Mouse (Mus musculus): ENCODE measurements at regions not wholly inside any gene's neighbourhood (a gene's known extent, or its start where the extent isn't known, plus 50 kb on each side); places are given as distances from the start of the nearest gene placed in this dataset.
A peak's percentile ranks its signal among the peaks of the same experiment; 100 is the strongest.

DNA sequence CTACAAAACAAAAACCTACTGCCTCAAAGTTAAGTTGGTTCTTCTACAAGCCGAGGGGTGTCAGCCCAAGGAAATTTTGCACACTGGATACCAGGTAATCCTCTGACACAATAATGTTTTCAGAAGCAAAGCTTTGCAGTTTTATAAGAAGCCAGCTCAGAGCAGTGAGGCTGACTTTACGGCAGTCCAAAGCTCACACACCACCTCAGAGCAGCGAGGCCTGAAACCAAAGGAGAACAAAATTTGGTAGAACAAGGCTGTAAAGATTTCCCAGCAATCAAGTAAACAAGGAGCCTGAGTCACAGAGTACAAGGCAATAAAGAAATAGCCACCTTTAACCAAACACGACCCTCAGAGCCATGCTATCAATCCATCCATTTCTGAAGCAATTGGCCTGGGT, 230.1 kb upstream of the Klf4 start:
- Histone ChIP-seq H3K27me3 (ENCODE audit: control insufficient read depth, insufficient read depth, insufficient read length) (no peaks in the 10 kb centered on the region), H3K79me2 (ENCODE audit: control insufficient read depth, insufficient read depth) (no peaks in the 10 kb centered on the region), H3ac (ENCODE audit: control insufficient read depth, insufficient read length) (no peak overlapping the region), H3K4me3 (no peak overlapping the region), H3K4me2 (ENCODE audit: low read depth) (no peak overlapping the region), H3K36me3 (ENCODE audit: control insufficient read depth, insufficient read depth) (no peaks in the 10 kb centered on the region)
- TF ChIP-seq MAX (IDR thresholded peaks at IDR 0.05; ENCODE audit: low read depth) (no peak), CEBPB (IDR thresholded peaks at IDR 0.05; ENCODE audit: insufficient read depth, poor library complexity, severe bottlenecking) (no peak), USF1 (IDR thresholded peaks at IDR 0.05; ENCODE audit: low read depth) (no peak), POLR2AphosphoS2 (IDR thresholded peaks at IDR 0.05; ENCODE audit: insufficient read length, low read depth) (no peak), TCF12 (IDR thresholded peaks at IDR 0.05; ENCODE audit: insufficient read depth, poor library complexity, severe bottlenecking) (no peak), MYOG (IDR thresholded peaks at IDR 0.05; ENCODE audit: control insufficient read depth in 1 of 3, insufficient read depth in 1 of 3, insufficient read length in 2 of 3, low read depth in 2 of 3) (no peak), POLR2A (IDR thresholded peaks at IDR 0.05; ENCODE audit: insufficient read length, low read depth) (no peak), SRF (IDR thresholded peaks at IDR 0.05; ENCODE audit: control insufficient read depth, insufficient read length, low read depth) (no peak), REST (IDR thresholded peaks at IDR 0.05; ENCODE audit: insufficient read depth, insufficient read length) (no peak), MYOD1 (IDR thresholded peaks at IDR 0.05; ENCODE audit: control insufficient read depth in 1 of 3, insufficient read length in 2 of 3, low read depth in 2 of 3) (no peak), E2F4 (IDR thresholded peaks at IDR 0.05; ENCODE audit: insufficient read depth) (no peak), TCF3 (IDR thresholded peaks at IDR 0.05; ENCODE audit: insufficient read length, low read depth) (no peak)

DNA sequence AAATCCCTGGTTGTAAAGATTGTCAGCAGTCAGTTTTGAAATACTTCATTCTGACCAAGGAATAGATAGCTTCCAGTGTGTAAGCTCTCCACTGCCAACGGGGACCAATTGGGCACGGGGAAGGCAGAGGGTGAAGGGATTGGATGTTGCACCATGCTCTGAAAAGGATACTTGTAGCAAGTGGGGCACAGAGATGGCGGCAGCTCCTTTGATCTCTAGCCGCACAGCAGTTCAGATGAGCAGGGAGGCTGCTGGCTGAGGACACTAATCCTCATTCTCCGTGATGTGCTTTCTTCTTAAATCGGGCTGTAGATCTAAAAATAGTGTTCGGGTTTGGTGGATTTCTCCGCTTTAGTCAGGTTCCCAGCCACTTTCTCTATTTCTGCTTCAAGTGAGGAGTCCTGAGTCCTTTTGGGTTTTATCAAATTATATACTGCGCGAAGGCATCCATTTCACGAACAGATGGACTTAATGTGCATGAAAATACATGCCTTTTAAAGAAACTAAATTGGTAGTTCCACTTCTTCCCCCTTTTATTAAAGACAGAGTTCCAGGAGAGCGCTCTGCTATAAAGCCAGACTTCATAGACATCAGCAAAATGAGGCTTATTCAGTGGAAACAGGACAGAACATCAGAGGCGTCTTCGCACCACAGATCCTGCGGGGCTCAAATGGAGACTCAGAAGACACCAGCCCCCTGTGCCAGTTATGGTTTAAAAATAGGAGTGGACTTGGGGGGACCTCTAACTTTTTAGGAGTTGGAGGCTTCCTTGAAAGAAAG, 225.1 kb upstream of the Klf4 start:
- H3K36me3 ChIP-seq (ENCODE audit: control insufficient read depth, insufficient read depth) = no peaks in the 10 kb centered on the region
- no peak for TF ChIP-seq MAX (IDR thresholded peaks at IDR 0.05; ENCODE audit: low read depth)
- no peak for TF ChIP-seq MYOG (IDR thresholded peaks at IDR 0.05; ENCODE audit: control insufficient read depth in 1 of 3, insufficient read depth in 1 of 3, insufficient read length in 2 of 3, low read depth in 2 of 3)
- TF ChIP-seq POLR2A (IDR thresholded peaks at IDR 0.05; ENCODE audit: insufficient read length, low read depth) = no peak
- no peak for TF ChIP-seq MYOD1 (IDR thresholded peaks at IDR 0.05; ENCODE audit: control insufficient read depth in 1 of 3, insufficient read length in 2 of 3, low read depth in 2 of 3)
- TF ChIP-seq REST (IDR thresholded peaks at IDR 0.05; ENCODE audit: insufficient read depth, insufficient read length) = no peak
- no peak for TF ChIP-seq SRF (IDR thresholded peaks at IDR 0.05; ENCODE audit: control insufficient read depth, insufficient read length, low read depth)
- TF ChIP-seq POLR2AphosphoS2 (IDR thresholded peaks at IDR 0.05; ENCODE audit: insufficient read length, low read depth) = no peak
- H3K27me3 ChIP-seq (ENCODE audit: control insufficient read depth, insufficient read depth, insufficient read length) = no peaks in the 10 kb centered on the region

DNA sequence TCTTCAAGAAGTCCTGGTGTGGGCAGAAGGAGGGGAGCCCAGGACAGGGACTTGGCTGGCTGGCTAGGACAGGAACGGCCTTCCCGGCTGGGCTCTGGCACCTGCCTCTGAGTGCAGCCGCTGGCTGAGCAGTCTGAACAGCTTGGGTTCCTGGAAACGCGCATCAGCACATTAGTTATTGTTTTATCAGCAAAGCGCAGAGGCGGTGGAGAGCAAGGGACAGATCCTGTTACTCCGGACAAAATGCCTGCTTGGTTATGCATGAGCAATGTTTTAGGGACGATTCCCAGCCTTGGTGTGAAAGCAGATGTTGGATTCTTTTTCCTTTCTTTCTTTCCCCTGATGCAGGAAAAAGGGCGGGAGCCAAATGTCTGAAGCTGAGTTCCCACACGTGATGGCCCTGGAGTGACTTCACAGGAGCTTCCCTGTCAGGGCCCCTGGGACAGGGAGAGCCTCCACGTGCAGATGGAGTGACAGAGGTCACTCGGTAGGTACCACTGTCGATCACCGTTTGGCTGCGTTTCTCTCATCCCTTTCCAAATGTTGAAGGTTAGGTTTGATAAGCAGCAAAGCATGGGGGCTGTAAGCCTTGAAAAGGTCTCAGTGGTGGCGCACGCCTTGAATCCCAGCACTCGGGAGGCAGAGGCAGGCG, 217.8 kb upstream of the Klf4 start:
- TF ChIP-seq MAX (IDR thresholded peaks at IDR 0.05; ENCODE audit: low read depth) (no peak), MYOD1 (IDR thresholded peaks at IDR 0.05; ENCODE audit: control insufficient read depth in 1 of 3, insufficient read length in 2 of 3, low read depth in 2 of 3) (peak in 1 of 3 experiments; percentile 25)
- no peaks in the 10 kb centered on the region for H3K36me3 ChIP-seq (ENCODE audit: control insufficient read depth, insufficient read depth)
- no peak overlapping the region for H3K4me3 ChIP-seq
- H3K27me3 ChIP-seq (ENCODE audit: control insufficient read depth, insufficient read depth, insufficient read length) = no peaks in the 10 kb centered on the region
- no peaks in the 10 kb centered on the region for H3K79me2 ChIP-seq (ENCODE audit: control insufficient read depth, insufficient read depth)
- H3K4me2 ChIP-seq (ENCODE audit: low read depth) = no peak overlapping the region
- H3ac ChIP-seq (ENCODE audit: control insufficient read depth, insufficient read length) = no peak overlapping the region

More for the DNA sequence above, 225.1 kb upstream of the Klf4 start:
- Histone ChIP-seq H3K79me2 (ENCODE audit: control insufficient read depth, insufficient read depth) (no peaks in the 10 kb centered on the region), H3K4me2 (ENCODE audit: low read depth) (no peak overlapping the region), H3ac (ENCODE audit: control insufficient read depth, insufficient read length) (no peak overlapping the region), H3K4me3 (no peak overlapping the region)

DNA sequence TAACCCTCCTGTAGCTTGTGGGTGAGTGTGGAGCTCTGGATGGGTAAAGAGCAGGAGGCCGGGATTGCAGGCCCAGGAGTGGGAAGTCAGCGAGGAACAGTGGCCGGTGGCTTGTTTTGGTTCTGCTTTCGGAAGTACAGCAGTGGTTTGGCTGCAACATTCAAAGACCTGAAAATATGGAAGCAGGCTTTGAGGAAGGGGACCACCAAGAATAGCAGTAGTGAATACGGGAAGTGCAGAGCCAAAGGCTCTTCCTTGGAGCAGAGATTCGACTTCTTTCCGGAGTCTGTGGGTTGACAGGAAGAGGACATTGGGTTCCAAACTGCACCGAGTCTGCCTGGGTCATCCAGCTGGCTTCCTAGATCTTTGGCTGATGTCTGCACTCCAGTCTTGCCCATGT, 209.1 kb upstream of the Klf4 start:
- Histone ChIP-seq H3K27me3 (ENCODE audit: control insufficient read depth, insufficient read depth, insufficient read length) (no peaks in the 10 kb centered on the region), H3K4me3 (no peak overlapping the region), H3K36me3 (ENCODE audit: control insufficient read depth, insufficient read depth) (no peaks in the 10 kb centered on the region), H3K79me2 (ENCODE audit: control insufficient read depth, insufficient read depth) (no peaks in the 10 kb centered on the region), H3ac (ENCODE audit: control insufficient read depth, insufficient read length) (no peak overlapping the region), H3K4me2 (ENCODE audit: low read depth) (no peak overlapping the region)
- TF ChIP-seq MYOG (IDR thresholded peaks at IDR 0.05; ENCODE audit: control insufficient read depth in 1 of 3, insufficient read depth in 1 of 3, insufficient read length in 2 of 3, low read depth in 2 of 3) = no peak
- TF ChIP-seq E2F4 (IDR thresholded peaks at IDR 0.05; ENCODE audit: insufficient read depth) = no peak
- TF ChIP-seq MAX (IDR thresholded peaks at IDR 0.05; ENCODE audit: low read depth) = no peak
- no peak for TF ChIP-seq USF1 (IDR thresholded peaks at IDR 0.05; ENCODE audit: low read depth)
- TF ChIP-seq MYOD1 (IDR thresholded peaks at IDR 0.05; ENCODE audit: control insufficient read depth in 1 of 3, insufficient read length in 2 of 3, low read depth in 2 of 3) = no peak

DNA sequence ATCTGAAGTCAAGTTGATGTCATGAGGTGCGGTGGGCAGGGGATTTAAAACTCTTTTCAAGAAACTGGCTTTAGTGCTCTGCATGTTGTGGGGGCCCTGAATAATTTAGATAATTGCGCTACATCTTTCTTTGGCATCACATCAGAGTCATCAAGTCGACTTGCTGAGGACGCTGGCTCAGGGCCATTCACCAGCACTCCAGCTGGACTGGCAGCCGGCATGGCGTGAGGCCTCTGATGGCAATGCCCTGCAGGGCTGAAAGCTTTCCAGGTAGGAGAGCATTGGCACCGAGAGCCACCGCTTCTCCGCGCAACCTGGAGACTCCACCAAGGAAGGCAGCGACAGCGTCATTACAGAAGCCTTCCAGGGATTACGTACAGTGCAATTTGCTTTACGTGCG, 207.8 kb upstream of the Klf4 start:
- no peak overlapping the region for H3K4me2 ChIP-seq (ENCODE audit: low read depth)
- H3ac ChIP-seq (ENCODE audit: control insufficient read depth, insufficient read length) = no peak overlapping the region

More for the DNA sequence above, 207.8 kb upstream of the Klf4 start:
- TF ChIP-seq CEBPB (IDR thresholded peaks at IDR 0.05; ENCODE audit: insufficient read depth, poor library complexity, severe bottlenecking) (no peak), POLR2A (IDR thresholded peaks at IDR 0.05; ENCODE audit: insufficient read length, low read depth) (no peak), POLR2AphosphoS2 (IDR thresholded peaks at IDR 0.05; ENCODE audit: insufficient read length, low read depth) (no peak), REST (IDR thresholded peaks at IDR 0.05; ENCODE audit: insufficient read depth, insufficient read length) (no peak), USF1 (IDR thresholded peaks at IDR 0.05; ENCODE audit: low read depth) (no peak), MAX (IDR thresholded peaks at IDR 0.05; ENCODE audit: low read depth) (no peak), TCF3 (IDR thresholded peaks at IDR 0.05; ENCODE audit: insufficient read length, low read depth) (no peak), TCF12 (IDR thresholded peaks at IDR 0.05; ENCODE audit: insufficient read depth, poor library complexity, severe bottlenecking) (no peak), SRF (IDR thresholded peaks at IDR 0.05; ENCODE audit: control insufficient read depth, insufficient read length, low read depth) (no peak)
- no peaks in the 10 kb centered on the region for H3K36me3 ChIP-seq (ENCODE audit: control insufficient read depth, insufficient read depth)
- H3K4me3 ChIP-seq = no peak overlapping the region
- H3K79me2 ChIP-seq (ENCODE audit: control insufficient read depth, insufficient read depth) = no peaks in the 10 kb centered on the region
- H3K27me3 ChIP-seq (ENCODE audit: control insufficient read depth, insufficient read depth, insufficient read length) = no peaks in the 10 kb centered on the region

Data from myocyte (in vitro differentiated cells).